Mouse (Mus musculus): ENCODE data around the gene Ddx19a.
"Not testable (repeated sequence)": the region's sequence is repeated elsewhere in the genome, so short reads cannot be mapped to it uniquely, and the experiment has no call there.

Ddx19a gene

DNA sequence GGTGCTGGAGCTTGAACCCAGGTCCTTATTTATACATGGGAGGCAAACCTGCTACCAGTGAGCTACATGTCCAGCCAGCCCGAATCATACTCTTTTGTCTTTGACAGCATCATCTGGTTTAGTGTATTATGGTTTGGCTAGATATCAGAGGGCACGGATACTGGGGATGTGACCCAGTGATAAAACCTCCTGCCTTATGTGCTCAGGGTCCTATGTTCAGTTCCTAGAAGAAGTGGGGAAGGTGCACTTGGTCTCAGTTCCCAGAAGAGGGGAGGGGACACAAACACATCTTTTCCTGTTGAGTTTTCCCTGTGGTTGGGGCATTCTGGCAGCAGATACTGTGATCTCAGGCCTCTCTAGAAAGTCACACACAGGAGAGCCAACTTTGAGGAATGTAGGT lies 64.3 kb downstream of the Ddx19a start:
- no peak for DNase-seq (ENCODE audit: low spot score)

DNA sequence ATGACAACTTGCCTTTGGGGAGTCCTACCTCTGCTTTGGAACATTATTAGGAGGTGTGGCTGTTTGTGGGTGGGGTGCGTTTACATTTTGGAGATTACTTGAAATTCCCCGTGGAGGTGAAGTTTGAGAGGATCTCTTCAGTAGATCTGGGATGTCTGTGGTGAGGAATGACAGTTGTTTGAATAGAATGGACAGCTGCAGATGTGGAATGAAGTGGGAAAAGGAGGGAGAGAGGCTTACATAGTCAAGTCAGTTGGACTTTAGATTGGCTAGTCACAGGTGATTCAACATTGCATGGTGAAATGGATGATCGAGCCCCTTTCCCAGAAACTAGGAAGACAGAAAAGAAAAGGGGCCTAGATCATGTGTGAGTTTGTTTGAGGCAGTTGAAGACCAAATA lies 65.2 kb downstream of the Ddx19a start:
- DNase-seq (ENCODE audit: low spot score): no peak

DNA sequence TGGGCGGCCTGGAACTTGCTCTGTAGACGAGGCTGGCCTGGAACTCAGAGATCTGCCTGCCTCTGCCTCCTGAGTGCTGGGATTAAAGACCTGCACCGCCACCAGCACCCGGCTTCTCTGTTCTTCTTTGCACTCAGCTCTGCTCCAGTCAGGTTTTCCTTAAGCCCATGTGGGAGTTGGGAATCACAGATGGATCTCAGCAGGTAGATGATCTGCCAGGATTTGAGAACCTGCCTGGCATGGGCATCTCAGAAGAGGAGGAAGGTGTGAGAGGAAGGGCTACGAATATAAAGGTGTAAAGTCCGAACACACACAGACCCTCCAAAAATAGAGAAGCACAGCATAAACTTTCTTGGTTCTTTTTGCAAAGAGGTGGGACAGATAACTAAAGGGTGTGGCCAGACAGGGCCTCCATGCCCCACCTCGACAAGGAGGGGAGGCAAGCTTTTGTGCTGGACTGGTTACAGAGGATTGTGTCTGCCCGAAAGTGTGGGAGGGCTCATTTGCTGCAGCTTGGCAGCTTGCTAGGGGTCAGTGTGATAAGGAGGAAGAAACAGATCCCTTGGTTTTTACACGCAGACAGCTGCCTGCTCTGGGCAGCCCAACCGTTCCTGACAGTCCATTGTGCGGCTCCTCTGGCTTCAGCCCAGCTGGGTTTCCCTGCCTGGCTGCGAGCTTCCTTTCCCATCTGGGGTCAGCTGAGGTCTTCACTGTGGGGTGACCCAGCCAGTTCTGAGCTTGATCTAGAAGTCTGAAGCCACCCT lies 66.2 kb downstream of the Ddx19a start:
- no peak for DNase-seq (ENCODE audit: low spot score)

DNA sequence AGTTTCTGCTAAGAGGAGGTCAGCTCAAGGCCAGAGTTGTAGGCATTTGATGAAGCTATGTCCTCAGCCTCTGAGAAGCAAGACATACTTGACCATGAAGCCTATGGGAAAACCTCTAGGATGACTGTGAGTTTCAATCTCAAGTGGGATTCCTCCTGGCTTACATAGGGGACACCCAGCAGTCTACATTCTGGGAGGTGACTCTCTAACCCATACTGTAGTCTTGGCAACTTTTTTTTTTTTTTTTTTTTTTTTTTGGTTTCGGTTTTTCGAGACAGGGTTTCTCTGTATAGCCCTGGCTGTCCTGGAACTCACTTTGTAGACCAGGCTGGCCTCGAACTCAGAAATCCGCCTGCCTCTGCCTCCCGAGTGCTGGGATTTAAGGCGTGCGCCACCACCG lies 67.9 kb downstream of the Ddx19a start:
- DNase-seq (ENCODE audit: low spot score): not testable (repeated sequence)

DNA sequence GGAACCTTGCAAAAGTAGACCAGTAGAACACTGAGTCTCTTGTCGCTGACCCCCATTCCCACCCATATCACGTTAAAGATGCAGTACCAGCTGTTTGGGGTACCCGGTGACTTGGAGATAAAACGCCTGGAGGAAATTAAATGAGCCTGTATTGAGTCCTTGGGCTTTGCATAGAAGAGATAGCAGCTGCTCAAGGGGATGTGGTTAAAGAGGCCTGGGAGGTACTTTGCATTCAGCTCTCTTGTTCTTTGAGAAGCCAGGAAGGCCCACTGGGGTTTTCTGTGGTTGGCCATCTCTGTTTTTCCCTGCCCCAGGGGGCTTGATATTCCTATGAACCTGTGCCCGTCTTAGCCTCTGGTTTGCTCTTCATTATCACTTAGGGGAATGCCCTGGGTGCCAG lies 68.5 kb downstream of the Ddx19a start:
- peak; percentile 12 for DNase-seq (ENCODE audit: low spot score)

DNA sequence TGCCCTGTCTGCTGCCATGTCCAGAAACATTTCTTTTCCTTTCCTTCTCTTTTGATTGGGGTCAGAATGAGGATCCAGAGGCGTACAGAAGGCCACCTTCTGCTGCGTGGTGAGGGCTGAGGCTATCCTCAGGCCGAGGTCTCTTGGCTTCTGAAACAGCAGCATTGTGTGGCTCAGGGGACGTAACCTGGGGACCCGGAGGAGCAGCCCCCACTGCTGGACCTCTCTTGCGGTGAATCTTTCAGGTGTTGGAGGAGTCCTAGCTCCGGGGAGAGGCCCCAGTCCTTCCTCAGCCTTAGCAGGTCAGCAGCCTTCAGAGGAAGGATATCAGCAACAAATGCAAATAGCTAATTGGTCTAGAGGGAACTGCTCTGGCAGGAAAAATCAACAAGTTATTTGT lies 69.2 kb downstream of the Ddx19a start:
- no peak for DNase-seq (ENCODE audit: low spot score)

DNA sequence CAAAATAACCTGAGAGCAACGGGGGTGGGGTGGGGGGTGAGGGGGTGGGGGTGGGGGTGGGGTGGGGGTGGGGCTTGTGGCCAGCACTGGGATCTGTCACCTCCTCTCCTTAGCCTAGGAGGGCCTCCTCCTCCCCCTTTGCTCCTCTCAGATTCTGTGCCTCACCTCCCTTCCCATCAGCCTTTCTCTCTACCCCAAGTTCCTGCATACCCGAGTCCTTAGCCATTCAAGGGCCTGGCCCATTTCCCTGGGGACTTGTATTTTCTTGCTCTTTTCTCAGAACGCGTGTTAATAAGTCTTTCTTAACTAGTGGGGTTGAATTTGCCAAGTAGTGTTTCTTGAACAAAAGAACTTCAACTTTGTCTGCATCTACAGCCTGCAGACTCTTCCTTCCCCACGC lies 70.9 kb downstream of the Ddx19a start:
- DNase-seq (ENCODE audit: low spot score): no peak

DNA sequence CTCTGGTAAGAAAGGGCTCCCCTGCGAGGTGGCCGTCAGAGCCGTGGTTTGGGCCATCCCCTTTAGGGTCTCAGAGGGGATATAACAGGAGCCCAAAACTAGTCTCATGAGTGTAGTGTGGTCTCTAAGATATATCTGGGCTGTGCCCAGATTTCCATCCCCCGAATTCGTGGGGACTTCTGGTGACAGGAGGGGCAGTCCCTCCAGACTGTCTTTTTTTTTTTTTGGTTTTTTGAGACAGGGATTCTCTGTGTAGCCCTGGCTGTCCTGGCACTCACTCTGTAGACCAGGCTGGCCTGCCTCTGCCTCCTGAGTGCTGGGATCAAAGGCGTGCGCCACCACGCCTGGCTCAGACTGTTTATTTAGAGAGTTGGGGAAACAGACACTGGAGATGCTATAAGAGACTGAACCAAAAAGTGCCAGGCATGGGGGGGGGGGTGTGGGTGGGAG lies 71.9 kb downstream of the Ddx19a start:
- no peak for DNase-seq (ENCODE audit: low spot score)

All from T-cell, adult 2 months (primary cell).